Mouse (Mus musculus) heart, postnatal 25 days (tissue): ENCODE results near the gene Tagap. TPM values are rescaled to one million over a fixed set of nuclear protein-coding genes. Genes with fewer than 3 reads are reported as not detected.
"Not testable (repeated sequence)": the region's sequence is repeated elsewhere in the genome, so short reads cannot be mapped to it uniquely, and the experiment has no call there.

ENCODE experiments used
- DNase-seq: peaks from one replicate; pipeline ENCODE4 v3.0.0; 2022; ENCODE audit warnings: low spot score
- intact Hi-C: fragments of 180-260 bp; cut with DNase I; formaldehyde crosslinking; loops from one replicate; pipeline ENCODE4 v1.15.1; 2025
- total RNA-seq, 2 experiments: library from RNA; stranded (reverse); gene quantifications; 2 replicates each; pipeline ENCODE4 v1.2.3; 2021

Gene Tagap
- total RNA-seq, 2 experiments from 2014 or later: 1.8 to 2.6 TPM

- intact Hi-C loops, DNase-seq: not testable (repeated sequence)
Observed at GRCm38 (mm10) chr17:7951333-7951732, 25.5 kb downstream of the Tagap start.

DNA sequence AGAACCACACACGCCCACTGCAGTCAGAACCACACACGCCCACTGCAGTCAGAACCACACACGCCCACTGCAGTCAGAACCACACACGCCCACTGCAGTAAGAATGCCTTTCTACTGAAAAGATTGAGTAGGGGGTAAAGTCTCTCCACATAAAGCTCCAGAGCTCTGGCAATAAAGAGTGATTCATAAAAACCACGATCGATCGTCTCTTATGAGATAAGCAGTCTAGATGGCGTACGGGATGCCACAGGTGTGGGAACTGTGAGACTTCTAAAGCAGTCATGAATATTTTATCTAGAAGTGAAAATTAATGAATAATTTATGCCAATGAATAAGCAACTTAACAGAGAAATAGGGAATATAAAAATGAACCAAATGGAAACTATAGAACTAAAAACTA is 31.4 kb downstream of the Tagap start:
- intact Hi-C loops: not testable (repeated sequence)

DNA sequence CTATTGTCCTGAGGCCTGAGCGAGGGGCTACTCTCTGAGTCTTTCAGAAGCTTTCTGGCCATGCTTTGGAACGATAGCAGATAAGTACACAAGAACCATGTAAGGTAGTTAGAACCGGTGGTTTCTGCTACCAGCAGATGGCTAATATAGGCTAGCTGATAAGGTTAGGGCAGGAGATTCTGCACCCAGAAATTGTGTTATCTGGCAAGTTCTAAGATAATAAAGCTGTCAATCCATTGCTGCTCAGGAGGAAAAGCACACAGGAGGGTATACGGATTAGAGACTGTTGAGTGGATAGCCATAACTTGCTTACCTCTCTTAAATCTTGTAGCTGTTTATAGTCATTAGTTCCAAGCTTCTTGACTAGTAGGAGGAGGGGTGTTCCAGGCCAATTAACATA is 37.5 kb downstream of the Tagap start:
- intact Hi-C loops: not testable (repeated sequence)

More for the DNA sequence above, 31.4 kb downstream of the Tagap start:
- not testable (repeated sequence) for DNase-seq

DNA sequence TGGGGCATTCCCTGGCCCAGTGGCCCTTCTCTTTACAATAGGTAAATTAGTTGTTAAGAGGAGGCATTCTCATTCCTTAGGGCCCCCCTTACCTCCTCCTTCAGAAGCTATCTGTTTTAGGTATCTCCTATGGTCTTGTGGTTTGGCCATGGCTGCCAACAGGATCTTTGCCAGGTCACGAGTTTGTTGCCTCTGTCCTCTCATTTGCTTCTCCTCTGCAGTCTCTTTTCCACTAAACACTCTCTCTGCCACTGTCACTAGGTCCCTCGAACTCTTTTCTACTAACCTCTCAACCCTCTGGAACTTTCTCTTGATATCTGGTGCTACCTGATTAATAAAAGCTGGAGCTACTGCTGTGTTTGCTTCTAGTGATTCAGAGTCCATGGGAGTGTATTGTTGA is 38.6 kb downstream of the Tagap start:
- intact Hi-C loops, DNase-seq: not testable (repeated sequence)

More for the DNA sequence above, 37.5 kb downstream of the Tagap start:
- not testable (repeated sequence) for DNase-seq

- DNase-seq, intact Hi-C loops: not testable (repeated sequence)
Observed at GRCm38 (mm10) chr17:7968490-7968889, 42.7 kb downstream of the Tagap start.

DNA sequence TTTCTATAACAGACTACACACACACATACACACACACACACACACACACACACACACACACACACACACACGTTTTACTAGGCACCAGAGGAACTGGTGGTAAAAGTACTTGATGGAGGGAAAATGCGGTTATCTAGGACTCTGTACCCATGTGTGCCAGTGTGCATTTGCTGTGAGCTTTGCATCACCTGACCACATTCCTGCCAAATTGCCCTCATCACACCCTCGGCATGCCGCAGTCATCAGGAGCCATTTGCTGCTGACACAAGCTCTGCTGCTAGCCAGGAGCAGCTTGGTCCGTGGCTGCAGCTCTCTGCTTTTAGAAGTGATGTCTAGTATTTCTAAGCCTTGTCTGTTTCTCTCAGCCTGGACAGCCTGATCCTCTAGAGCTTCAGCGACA is 44.0 kb downstream of the Tagap start:
- intact Hi-C loops, DNase-seq: not testable (repeated sequence)

GRCm38 (mm10) chr17:7983484-7983883 is 57.7 kb downstream of the Tagap start:
- DNase-seq, intact Hi-C loops: not testable (repeated sequence)

Other genes with a start within 250 kb of the Tagap start
- 10 to 100 TPM; 20.2 to 20.7 TPM for gene Fndc1, start 98.7 kb upstream of the Tagap start, total RNA-seq
- 10 to 100 TPM; 27.5 to 39.6 TPM for gene Rsph3a, start 19.6 kb downstream of the Tagap start, total RNA-seq
- not detected for gene Gm49673, start 221.8 kb downstream of the Tagap start, total RNA-seq
- gene Rnaset2a, start 222.1 kb downstream of the Tagap start, total RNA-seq: 10 to 100 TPM; 20.2 to 25.2 TPM
- 10 to 100 TPM; 12.3 to 13.8 TPM for gene Fgfr1op, start 239.5 kb downstream of the Tagap start, total RNA-seq